Mouse (Mus musculus) left cerebral cortex, adult 18-20 months (tissue): ENCODE data around the gene Aoc1. TPM values are rescaled to one million over a fixed set of nuclear protein-coding genes. Genes with fewer than 3 reads are reported as not detected.

Experiments used
- DNase-seq, 2 experiments: peaks; one replicate each; pipeline ENCODE4 v3.0.0; 2021 to 2022; ENCODE audit warnings: low spot score in 2 of 2, mixed read lengths in 1 of 2
- long read RNA-seq, 2 experiments: library from polyadenylated mRNA; stranded (forward); transcript quantifications; one replicate each; pipeline ENCODE4 v2.0.0; 2021
- total RNA-seq, 2 experiments: library from RNA; stranded (reverse); gene quantifications; 2 replicates each; pipeline ENCODE4 v1.2.3; 2021

The Aoc1 gene
- not detected for total RNA-seq
- long read RNA-seq, experiment 1: 0 reads
- long read RNA-seq, experiment 2: 0 reads

- DNase-seq: no peak
These were observed at the start of gene Aoc1 for GRCm38 (mm10) chr6:48872596-48872995. TSS of gene Aoc1 (plus strand) at chr6:48872896.

GRCm38 (mm10) chr6:48825016-48825415, 47.7 kb upstream of the Aoc1 start:
- DNase-seq: no peak

GRCm38 (mm10) chr6:48828976-48829375, 43.7 kb upstream of the Aoc1 start:
- no peak for DNase-seq

DNA sequence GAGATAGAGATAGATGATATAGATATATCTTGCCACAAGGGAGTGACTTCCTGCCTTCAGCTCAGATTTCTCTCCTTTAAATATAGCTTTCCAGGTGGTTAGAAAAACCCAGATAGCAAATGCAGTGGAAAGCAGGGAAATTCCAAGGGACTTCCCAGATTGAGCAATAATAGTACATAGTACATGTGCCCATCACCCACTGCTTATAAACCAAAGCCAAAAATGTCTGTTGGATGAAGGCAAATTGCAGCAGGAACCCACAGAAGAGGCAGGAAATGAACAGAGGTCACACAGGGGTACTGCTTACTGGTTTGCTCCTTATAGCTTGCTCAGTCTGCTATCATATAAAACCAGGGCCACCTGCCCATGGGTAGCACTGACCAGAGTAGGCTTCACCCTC, 43.0 kb upstream of the Aoc1 start:
- no peak for DNase-seq

- no peak for DNase-seq
These were observed 42.5 kb upstream of the Aoc1 start for GRCm38 (mm10) chr6:48830241-48830640.

GRCm38 (mm10) chr6:48831141-48831540, 41.6 kb upstream of the Aoc1 start:
- DNase-seq: no peak

- no peak for DNase-seq
These were observed 40.3 kb upstream of the Aoc1 start for GRCm38 (mm10) chr6:48832426-48832825.

- DNase-seq: no peak
These were observed 39.2 kb upstream of the Aoc1 start for GRCm38 (mm10) chr6:48833515-48833914.

- DNase-seq: no peak
These were observed 37.5 kb upstream of the Aoc1 start for GRCm38 (mm10) chr6:48835241-48835640.

- no peak for DNase-seq
These were observed 36.5 kb upstream of the Aoc1 start for GRCm38 (mm10) chr6:48836146-48836545.

DNA sequence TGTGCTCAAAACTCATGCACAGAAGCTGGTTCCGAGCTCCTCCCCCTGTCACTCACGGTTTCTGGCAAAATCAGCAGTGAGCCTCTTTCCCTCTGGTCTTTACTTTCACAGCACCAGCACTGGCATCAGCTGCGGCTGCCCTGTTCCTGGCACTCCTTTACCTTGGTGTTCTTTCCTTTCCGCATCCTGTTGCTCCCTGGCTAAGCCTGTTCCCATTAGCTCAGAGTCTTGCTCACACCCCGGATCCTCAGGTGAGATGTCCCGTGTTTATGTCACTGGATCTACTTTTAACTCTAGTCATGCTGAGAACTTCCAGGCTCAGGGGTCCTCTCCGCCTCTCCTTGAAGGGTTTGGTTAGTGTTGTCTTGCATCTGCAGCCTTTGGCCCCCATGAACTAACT, 35.2 kb upstream of the Aoc1 start:
- DNase-seq: no peak

DNA sequence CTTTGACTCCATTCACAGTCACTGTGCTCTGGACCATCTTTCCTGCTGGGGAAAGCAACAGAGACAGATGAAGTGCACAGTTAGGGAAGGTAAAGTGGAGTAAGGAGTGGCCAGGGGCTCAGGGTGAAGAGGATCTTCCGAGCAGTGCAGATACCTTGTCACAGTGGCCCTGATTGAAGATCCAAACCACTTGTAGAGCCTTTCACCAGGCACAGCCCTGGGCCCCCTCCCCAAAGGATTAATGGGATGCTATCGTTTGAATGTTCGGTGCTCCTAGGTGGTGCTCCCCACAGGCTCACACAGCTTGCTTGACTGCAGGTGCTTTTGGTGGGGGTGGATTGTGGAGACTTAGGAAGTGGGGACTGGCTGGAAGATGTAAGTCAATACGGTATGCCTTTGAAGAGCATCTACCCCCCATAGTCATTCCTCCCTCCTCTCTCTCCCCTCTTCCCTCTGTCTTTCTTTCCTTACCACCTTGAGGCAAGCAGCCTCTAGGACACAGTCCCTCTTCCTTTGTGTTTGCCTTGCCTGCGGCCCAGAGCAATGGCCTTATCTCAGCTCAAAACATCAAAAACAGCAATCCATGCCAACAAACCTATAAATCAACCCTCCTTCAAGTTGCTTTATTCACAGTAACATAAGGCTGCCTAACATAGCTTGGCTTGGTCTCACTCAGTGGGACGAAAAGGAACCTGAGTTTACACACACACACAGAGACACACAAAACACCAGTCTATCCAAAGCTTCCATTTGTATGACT, 34.2 kb upstream of the Aoc1 start:
- DNase-seq: no peak

- no peak for DNase-seq
These were observed 32.2 kb upstream of the Aoc1 start, which contains the start of gene Tmem176a for GRCm38 (mm10) chr6:48840371-48840969. TSS of gene Tmem176a (plus strand) at chr6:48840919.

GRCm38 (mm10) chr6:48840973-48841625, 31.6 kb upstream of the Aoc1 start, which contains the start of gene Tmem176b:
TSS of gene Tmem176b (minus strand) at chr6:48841496.
- DNase-seq: peak; percentile 52 to 74

DNA sequence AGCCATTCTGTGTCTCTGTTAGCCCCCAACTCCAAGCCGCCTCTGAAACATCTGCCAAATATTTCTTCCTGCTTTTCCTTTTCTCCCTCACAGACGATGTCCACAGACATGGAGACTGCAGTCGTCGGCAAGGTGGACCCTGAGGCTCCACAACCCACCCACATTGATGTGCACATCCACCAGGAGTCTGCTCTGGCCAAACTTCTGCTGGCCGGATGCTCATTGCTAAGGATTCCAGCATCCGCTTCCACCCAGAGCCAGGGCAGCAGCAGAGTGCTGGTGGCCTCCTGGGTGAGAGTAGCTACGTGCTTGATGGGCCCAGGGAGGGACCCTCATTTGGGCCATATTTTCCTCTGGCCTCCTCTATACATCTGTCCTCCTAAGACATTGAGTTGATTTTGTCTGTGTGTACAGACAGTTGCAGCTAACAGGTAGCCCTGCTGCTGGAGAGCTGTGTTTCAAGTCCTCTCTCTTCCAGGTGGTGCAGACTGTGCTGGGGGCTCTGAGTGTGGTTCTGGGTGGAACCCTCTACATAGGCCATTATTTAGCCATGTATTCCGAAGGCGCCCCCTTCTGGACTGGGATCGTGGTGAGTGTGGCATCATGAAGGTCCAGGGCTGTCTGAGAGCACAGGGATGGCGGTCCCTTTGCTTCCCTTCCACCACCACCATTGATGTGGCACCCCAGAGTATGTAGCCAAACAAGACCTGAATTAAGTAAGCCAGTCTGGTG, 30.4 kb upstream of the Aoc1 start:
- no peak for DNase-seq

DNA sequence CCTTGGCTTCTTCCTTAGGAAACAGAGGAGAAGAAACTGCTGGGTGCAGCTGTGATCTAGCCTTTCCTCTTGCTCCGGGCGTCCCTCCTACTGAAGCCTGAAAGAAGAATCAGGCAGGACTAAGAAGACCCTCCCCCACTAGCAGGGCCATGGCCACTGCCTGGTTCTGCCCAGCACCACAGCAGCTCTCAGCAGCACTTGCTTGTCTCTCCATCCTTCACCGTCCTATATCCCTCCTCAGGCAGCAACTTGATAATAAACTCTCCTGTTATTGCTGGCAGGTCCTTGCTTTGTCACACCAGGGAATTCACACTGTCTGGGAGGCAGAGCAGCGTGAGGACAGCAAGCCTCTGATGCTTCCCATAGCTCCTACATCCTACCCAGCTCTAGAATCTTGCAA, 27.6 kb upstream of the Aoc1 start:
- DNase-seq: no peak

- no peak for DNase-seq
These were observed 20.7 kb upstream of the Aoc1 start for GRCm38 (mm10) chr6:48851820-48852491.

DNA sequence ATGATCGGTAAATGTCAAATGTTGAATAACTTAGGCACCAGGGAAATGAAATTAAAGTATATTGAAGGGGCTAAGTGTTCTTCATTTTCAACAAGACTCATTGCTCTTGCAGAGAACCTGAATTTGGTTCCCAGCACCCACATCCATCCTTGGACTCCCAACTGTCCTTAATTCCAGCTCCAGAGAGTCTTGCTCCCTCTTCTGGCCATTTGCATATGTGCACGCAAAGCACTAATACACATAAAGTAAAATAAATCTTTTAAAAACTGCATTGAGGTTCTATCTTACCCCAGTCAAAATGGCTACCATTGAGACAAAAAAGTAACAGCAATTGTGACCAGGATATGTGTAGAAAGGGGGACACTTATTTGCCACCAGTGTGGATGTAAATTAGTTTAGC, 18.5 kb upstream of the Aoc1 start:
- DNase-seq: no peak

DNA sequence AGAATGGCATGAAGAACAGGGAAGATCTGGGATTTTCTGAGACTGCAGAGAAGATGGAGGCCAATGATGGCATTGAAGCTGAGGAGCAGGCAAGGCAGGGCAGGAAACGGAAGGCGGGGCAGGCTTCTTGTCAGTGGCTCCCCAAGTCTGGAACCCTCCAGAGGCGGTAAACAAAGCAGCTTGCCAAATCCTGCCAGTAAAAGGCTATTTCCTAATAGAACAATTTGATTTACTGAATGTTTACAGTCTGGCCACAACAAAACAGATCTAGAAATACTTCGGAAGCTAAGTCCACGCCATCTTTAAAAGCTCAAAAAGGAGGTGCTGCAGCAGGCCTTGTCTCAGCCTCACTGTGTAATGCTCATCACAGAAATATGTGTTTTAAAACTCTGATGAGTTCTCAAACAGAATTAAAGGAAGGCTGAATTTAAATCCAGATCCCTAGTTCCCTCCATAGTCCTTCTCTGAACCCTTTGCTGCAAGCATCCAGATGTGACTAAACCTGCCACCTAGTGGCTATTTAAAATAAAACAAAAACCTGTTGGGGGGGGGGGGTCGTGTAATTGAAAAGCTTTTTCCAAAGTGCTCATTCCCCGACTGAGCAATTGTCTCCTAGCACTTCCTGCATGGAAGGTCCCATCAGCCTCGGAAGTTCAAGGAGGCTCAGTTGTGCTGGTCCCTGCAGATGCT, 14.9 kb upstream of the Aoc1 start:
- no peak for DNase-seq

DNA sequence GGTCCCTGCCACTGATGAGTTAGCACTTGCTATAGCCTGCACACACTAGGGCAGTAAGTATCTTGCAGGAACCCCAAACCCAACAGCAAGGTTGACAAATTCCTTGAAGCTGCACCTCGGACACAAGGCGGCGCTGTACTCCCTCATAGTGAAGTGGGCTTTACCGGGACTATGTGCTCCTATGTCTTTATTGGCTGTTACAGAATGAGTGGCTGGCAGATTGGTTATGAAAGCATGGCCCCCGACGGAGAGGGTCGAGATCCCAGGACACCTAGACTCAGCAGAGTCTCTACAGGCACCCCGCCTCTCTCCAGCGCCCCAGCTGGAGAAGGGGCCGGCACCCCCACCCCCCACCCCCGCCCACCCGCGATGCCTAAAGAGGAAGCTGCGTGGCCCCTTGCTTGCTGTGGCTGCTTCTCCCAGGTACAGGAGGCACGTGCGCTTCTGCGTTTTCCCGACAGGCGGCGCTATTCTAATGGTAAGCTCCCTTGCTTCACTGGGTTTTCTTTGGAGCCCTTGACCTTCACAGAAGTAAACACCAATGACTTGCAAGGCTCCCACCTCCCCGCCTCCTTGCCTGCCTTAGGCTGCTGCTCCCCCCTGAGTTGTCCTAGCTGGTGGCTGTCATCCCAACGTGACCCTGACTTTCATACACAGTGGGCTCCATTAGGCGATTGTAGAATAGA, 12.4 kb upstream of the Aoc1 start:
- DNase-seq: peak; percentile 39
